Mouse (Mus musculus): ENCODE data around the gene Asap2. TPM values are rescaled to one million over a fixed set of nuclear protein-coding genes. Genes with fewer than 3 reads are reported as not detected.

Asap2 gene
- polyA plus RNA-seq, 1 experiment = 5.6 TPM

DNA sequence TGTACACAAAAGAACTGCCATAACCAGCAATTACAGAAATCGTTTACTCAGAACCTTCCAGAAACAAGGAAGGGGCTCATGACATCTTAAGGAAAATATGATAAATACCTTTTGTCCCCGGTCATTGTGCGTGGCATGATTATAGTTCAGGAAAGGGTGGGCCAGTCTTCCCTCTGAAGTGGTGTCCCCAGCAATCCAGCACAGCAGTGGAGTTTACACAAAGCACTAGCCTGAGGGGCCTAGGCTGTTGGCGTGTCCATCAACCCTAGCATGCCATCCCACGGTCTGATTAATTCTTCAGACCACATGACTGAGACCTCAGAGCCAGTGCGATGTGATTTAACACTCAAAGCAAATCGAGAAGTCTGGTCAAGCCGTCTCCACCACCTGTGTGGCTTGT lies 235.1 kb downstream of the Asap2 start:
- Histone ChIP-seq H3ac (ENCODE audit: control insufficient read depth, insufficient read length, low read depth) (no peak overlapping the region), H3K36me3 (ENCODE audit: control insufficient read depth, insufficient read depth) (peaks cover 2% of the 10 kb centered on the region), H3K4me3 (ENCODE audit: insufficient read depth, poor library complexity, severe bottlenecking) (no peak overlapping the region), H3K27me3 (ENCODE audit: control insufficient read depth, insufficient read depth, insufficient read length) (no peaks in the 10 kb centered on the region), H3K79me3 (ENCODE audit: low read depth) (no peaks in the 10 kb centered on the region), H3K79me2 (ENCODE audit: control insufficient read depth, insufficient read depth) (no peaks in the 10 kb centered on the region)
- TF ChIP-seq MYOD1 (IDR thresholded peaks at IDR 0.05; ENCODE audit: control insufficient read depth, insufficient read length, low read depth) (no peak), CEBPB (IDR thresholded peaks at IDR 0.05; ENCODE audit: low read depth) (no peak), FOSL1 (IDR thresholded peaks at IDR 0.05; ENCODE audit: insufficient read depth, low read length, poor library complexity, severe bottlenecking) (no peak), MYOG (IDR thresholded peaks at IDR 0.05; ENCODE audit: control insufficient read depth, extremely low read depth, insufficient read length) (no peak), CTCF (IDR thresholded peaks at IDR 0.05; ENCODE audit: control insufficient read depth, insufficient read depth, insufficient read length) (no peak), USF1 (IDR thresholded peaks at IDR 0.05; ENCODE audit: low read depth) (no peak), MAX (IDR thresholded peaks at IDR 0.05) (no peak)

DNA sequence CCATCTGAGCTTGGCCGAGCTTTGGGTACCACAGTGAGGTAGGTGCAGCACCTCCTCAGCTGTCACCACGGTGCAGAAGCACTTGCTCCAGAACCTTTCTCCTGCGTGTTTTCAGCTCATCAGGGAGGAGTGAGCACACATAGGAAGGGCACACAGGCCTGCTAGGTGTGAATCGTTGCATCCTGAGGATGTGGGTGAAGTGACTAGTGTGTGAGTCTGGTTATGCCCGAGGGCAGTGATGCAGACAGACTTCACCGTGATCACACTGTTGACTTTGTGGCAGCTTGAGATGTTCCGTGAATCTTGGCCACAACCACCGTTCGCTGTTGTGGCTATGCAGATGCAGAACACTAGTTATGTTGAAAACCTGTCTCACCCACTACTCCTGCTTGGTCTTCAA lies 236.1 kb downstream of the Asap2 start:
- TF ChIP-seq CEBPB (IDR thresholded peaks at IDR 0.05; ENCODE audit: low read depth) (no peak), USF1 (IDR thresholded peaks at IDR 0.05; ENCODE audit: low read depth) (no peak), MYOD1 (IDR thresholded peaks at IDR 0.05; ENCODE audit: control insufficient read depth, insufficient read length, low read depth) (no peak), FOSL1 (IDR thresholded peaks at IDR 0.05; ENCODE audit: insufficient read depth, low read length, poor library complexity, severe bottlenecking) (no peak), CTCF (IDR thresholded peaks at IDR 0.05; ENCODE audit: control insufficient read depth, insufficient read depth, insufficient read length) (no peak), MYOG (IDR thresholded peaks at IDR 0.05; ENCODE audit: control insufficient read depth, extremely low read depth, insufficient read length) (no peak), MAX (IDR thresholded peaks at IDR 0.05) (no peak)
- no peaks in the 10 kb centered on the region for H3K79me2 ChIP-seq (ENCODE audit: control insufficient read depth, insufficient read depth)

DNA sequence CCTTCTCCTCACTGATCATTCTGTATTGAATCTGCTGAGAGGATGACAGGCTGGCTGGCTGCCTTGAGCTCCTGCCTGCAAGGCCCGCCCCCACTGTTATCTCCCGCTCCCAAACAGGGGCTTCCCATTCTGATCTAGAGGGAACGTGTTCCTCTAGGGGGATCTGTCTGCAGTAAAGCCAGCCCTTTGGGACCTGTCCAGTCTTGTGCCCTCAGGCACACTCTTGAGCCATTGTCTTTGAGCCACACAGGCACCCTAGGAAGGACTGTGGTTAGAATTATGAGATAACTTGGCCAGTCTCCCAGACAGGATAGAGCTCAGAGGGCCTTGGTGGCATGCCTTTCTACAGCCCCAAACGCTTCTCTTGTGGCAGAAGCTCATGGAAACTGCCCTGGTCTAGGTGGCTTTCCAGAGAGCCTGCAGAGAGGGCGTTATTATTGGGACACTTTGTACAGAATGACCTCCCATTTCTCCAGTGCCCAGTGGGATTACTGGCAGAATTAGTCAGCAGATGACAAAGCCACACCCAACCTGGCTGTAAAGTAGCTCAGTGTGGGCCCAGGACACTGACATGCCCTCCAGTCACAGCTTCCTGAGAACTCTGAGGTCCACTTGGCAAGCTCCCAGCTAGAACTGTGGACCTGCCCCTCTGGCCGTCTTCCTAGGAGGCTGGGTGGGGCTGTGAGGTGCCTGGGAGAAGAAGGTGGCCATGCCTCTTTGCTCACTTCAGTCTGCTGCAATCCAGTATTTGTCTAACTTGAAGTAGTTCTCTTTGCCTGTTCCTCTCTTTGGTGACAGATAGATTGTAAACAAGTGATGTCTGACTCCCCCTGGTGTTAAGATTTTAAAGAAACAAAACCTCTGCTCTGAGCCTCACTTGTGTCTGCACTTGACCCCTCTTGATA lies 237.1 kb downstream of the Asap2 start:
- TF ChIP-seq CEBPB (IDR thresholded peaks at IDR 0.05; ENCODE audit: low read depth) (no peak), MAX (IDR thresholded peaks at IDR 0.05) (peak; percentile 8), USF1 (IDR thresholded peaks at IDR 0.05; ENCODE audit: low read depth) (no peak), FOSL1 (IDR thresholded peaks at IDR 0.05; ENCODE audit: insufficient read depth, low read length, poor library complexity, severe bottlenecking) (no peak)
- no peak overlapping the region for H3K4me3 ChIP-seq (ENCODE audit: insufficient read depth, poor library complexity, severe bottlenecking)
- no peaks in the 10 kb centered on the region for H3K27me3 ChIP-seq (ENCODE audit: control insufficient read depth, insufficient read depth, insufficient read length)
- no peaks in the 10 kb centered on the region for H3K79me2 ChIP-seq (ENCODE audit: control insufficient read depth, insufficient read depth)
- H3K36me3 ChIP-seq (ENCODE audit: control insufficient read depth, insufficient read depth) = peaks cover 3% of the 10 kb centered on the region
- no peaks in the 10 kb centered on the region for H3K79me3 ChIP-seq (ENCODE audit: low read depth)
- H3ac ChIP-seq (ENCODE audit: control insufficient read depth, insufficient read length, low read depth) = no peak overlapping the region

More for the DNA sequence above, 236.1 kb downstream of the Asap2 start:
- no peaks in the 10 kb centered on the region for H3K36me3 ChIP-seq (ENCODE audit: control insufficient read depth, insufficient read depth)
- H3ac ChIP-seq (ENCODE audit: control insufficient read depth, insufficient read length, low read depth) = no peak overlapping the region
- H3K4me3 ChIP-seq (ENCODE audit: insufficient read depth, poor library complexity, severe bottlenecking) = no peak overlapping the region
- H3K79me3 ChIP-seq (ENCODE audit: low read depth) = no peaks in the 10 kb centered on the region
- no peaks in the 10 kb centered on the region for H3K27me3 ChIP-seq (ENCODE audit: control insufficient read depth, insufficient read depth, insufficient read length)

DNA sequence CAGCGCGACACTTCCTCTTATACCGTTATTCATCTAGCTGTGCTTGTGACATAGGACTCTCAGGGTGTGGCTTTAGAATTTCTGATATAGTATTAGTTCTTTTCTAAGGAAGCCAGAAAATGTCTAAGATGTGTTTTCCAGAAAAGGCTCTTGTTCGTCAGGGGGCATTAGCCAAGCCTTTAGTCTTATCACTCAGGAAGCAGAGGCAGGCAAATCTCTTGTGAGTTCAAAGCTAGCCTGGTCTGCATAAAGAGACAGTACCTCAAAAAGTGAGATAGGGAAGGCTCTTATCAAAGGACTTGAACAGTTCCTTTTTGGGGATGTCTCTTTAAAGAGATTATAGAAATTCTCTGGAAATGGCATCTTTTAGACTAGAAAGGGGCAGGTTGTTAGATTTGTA lies 238.4 kb downstream of the Asap2 start:
- H3K27me3 ChIP-seq (ENCODE audit: control insufficient read depth, insufficient read depth, insufficient read length) = no peaks in the 10 kb centered on the region
- no peak overlapping the region for H3ac ChIP-seq (ENCODE audit: control insufficient read depth, insufficient read length, low read depth)
- TF ChIP-seq USF1 (IDR thresholded peaks at IDR 0.05; ENCODE audit: low read depth) (no peak), CTCF (IDR thresholded peaks at IDR 0.05; ENCODE audit: control insufficient read depth, insufficient read depth, insufficient read length) (no peak), MAX (IDR thresholded peaks at IDR 0.05) (no peak), FOSL1 (IDR thresholded peaks at IDR 0.05; ENCODE audit: insufficient read depth, low read length, poor library complexity, severe bottlenecking) (no peak), MYOD1 (IDR thresholded peaks at IDR 0.05; ENCODE audit: control insufficient read depth, insufficient read length, low read depth) (no peak), CEBPB (IDR thresholded peaks at IDR 0.05; ENCODE audit: low read depth) (no peak), MYOG (IDR thresholded peaks at IDR 0.05; ENCODE audit: control insufficient read depth, extremely low read depth, insufficient read length) (no peak)
- H3K79me2 ChIP-seq (ENCODE audit: control insufficient read depth, insufficient read depth) = no peaks in the 10 kb centered on the region
- no peaks in the 10 kb centered on the region for H3K79me3 ChIP-seq (ENCODE audit: low read depth)
- H3K4me3 ChIP-seq (ENCODE audit: insufficient read depth, poor library complexity, severe bottlenecking) = no peak overlapping the region
- peaks cover 4% of the 10 kb centered on the region for H3K36me3 ChIP-seq (ENCODE audit: control insufficient read depth, insufficient read depth)

DNA sequence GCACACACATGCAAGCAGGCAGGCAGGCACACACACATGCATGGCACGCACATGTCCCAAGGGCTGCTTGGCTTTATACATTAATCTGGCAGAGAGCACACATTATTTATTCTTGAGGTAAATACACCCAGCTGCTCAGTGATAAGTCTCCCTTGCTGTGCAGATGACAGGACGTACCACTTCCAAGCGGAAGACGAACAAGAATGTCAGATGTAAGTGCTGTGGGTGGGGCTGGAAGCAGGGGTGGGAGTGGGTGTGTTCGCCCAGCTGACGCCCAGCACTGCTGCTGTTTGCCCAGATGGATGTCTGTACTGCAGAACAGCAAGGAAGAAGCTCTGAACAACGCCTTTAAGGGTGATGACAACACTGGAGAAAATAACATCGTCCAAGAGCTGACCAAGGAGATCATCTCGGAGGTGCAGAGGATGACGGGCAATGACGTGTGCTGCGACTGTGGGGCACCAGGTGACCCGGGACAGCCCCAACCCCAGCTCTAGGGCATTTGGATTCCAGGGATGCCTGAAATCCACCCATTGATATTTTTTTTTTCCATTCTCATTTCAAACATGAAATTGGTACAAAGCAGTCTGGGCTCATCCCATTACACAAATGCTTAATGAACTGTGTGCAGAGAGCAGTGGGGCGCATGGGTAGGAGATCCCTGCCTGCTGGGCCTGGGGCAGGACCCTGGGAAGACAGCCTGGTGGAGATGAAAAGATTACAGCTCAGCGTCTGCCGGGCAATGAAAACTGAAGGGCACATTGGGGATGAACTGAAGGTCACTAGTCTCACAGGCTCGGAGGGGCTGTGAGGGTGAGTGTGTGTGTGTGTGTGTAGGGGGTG lies 239.0 kb downstream of the Asap2 start:
- no peaks in the 10 kb centered on the region for H3K27me3 ChIP-seq (ENCODE audit: control insufficient read depth, insufficient read depth, insufficient read length)
- H3K79me2 ChIP-seq (ENCODE audit: control insufficient read depth, insufficient read depth) = no peaks in the 10 kb centered on the region
- no peaks in the 10 kb centered on the region for H3K79me3 ChIP-seq (ENCODE audit: low read depth)
- no peak overlapping the region for H3ac ChIP-seq (ENCODE audit: control insufficient read depth, insufficient read length, low read depth)
- TF ChIP-seq CTCF (IDR thresholded peaks at IDR 0.05; ENCODE audit: control insufficient read depth, insufficient read depth, insufficient read length) = no peak
- no peak for TF ChIP-seq CEBPB (IDR thresholded peaks at IDR 0.05; ENCODE audit: low read depth)
- no peak for TF ChIP-seq MAX (IDR thresholded peaks at IDR 0.05)
- TF ChIP-seq USF1 (IDR thresholded peaks at IDR 0.05; ENCODE audit: low read depth) = no peak
- no peak for TF ChIP-seq MYOG (IDR thresholded peaks at IDR 0.05; ENCODE audit: control insufficient read depth, extremely low read depth, insufficient read length)
- no peak for TF ChIP-seq MYOD1 (IDR thresholded peaks at IDR 0.05; ENCODE audit: control insufficient read depth, insufficient read length, low read depth)
- TF ChIP-seq FOSL1 (IDR thresholded peaks at IDR 0.05; ENCODE audit: insufficient read depth, low read length, poor library complexity, severe bottlenecking) = no peak
- H3K36me3 ChIP-seq (ENCODE audit: control insufficient read depth, insufficient read depth) = peaks cover 8% of the 10 kb centered on the region
- H3K4me3 ChIP-seq (ENCODE audit: insufficient read depth, poor library complexity, severe bottlenecking) = no peak overlapping the region

Measured in C2C12 (cell line).